Mouse (Mus musculus) embryo, embryonic 11 days (tissue): Measurements from ENCODE around the gene Zfp317.
"Not testable (repeated sequence)": the region's sequence is repeated elsewhere in the genome, so short reads cannot be mapped to it uniquely, and the experiment has no call there.

Experiments
- DNase-seq: peaks from one replicate; pipeline ENCODE4 v3.0.0-alpha.2; 2015

Gene Zfp317

DNA sequence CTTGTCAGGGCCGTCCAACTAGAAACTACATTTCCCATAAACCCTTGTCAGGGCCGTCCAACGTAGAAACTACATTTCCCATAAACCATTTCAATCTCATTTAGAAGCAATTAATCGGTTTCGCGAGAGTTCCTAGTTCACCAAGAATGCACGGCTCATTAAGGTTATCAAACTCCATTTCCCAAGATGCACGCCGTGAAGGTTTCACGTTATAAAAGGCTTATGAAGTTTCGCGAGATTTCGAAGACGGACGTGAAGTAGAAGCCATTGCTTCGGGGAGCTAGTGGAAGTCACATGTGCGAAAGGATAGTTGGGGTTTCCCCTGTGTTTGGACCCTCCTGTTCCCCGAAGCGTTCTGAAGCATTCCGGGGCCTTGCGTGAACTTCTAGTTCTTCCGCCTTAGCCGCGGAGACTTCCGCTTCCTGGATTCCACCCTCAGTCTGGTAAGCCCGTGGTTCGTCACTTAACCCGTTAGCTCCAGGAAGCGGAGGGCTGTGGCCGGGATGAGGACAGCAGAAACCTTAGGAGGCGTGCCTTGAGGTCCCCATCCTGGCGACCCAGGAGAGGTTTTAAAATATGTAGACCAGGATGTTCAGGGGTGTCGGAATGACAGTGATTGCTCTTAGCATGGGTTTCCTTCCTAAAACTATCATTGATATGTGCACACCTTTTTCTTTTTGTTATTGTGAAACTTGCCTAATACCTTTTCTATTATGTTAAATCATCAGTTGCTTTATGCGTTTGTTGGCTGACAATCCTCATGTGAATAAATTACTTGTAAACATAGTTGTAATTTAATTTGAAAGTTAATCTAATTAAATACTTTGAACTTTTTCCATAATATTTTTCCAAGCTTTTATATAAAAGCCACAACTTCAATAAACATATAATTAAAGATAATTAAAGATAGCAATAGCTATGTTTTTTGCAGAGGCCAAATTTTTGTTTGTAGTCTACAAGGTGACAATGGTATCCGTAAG is at the start of gene Zfp317:
Gene Zfp317 (plus strand): TSS at position 260 of the 980 bp plus-strand sequence.
- DNase-seq = peak; percentile 98

DNA sequence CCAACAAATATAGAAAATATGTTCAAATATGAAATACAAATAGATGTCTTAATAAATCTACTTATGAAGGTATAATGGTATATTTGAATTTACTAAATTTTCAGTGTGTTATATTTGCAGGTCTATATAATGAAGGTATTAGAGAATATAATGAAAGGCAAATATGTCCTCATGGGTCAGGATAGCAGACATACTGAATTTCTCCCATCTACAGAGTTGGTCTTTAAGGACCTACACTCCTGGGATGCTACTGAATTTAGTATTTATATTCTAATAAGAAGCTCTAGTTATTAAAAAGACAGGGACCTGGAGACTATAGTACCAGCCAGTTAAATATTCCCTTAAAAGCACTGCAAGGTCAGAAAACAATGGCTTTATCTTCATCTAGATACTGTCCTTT is 39.6 kb upstream of the Zfp317 start, which contains the start of gene Olfr855:
Gene Olfr855 (plus strand): TSS at position 301 of the 400 bp plus-strand sequence.
- no peak for DNase-seq

DNA sequence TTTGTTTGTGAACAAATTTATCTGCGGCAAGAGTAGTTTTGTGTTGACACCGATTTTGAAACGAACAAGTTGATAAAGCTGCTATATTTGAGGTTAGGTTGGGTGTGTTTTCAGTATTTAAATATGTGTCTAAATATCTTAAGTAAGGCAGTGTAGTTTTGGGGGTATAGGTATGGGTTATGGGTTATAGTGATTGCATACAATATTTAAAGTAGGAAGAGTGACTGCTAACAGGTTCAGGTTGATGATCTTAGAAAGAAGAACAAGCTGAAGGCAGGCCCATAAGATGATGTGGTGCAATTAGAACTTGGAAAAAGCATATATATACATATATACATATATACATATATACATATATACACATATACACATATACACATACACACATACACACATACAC is 605 bp upstream of the Zfp317 start:
- DNase-seq = no peak

DNA sequence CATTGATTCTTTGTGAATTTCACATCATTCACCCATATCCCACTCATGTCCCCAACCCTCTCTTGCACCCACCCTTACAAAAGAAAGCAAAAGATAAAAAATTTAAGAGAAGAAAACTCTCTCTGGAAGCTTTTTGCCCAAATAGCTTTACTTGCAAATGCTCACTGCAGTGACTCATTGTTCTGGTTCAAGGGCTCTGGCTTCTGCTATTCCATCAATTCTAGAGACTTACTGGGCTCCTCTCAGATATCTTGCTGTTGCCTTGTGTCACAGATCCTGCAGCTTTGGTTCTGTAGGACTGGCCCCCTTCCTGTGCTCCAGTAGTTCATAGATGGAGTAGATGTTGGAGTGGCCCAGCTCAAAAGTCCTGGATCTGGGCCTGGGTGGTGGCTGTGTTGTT is 7.7 kb downstream of the Zfp317 start:
- no peak for DNase-seq

DNA sequence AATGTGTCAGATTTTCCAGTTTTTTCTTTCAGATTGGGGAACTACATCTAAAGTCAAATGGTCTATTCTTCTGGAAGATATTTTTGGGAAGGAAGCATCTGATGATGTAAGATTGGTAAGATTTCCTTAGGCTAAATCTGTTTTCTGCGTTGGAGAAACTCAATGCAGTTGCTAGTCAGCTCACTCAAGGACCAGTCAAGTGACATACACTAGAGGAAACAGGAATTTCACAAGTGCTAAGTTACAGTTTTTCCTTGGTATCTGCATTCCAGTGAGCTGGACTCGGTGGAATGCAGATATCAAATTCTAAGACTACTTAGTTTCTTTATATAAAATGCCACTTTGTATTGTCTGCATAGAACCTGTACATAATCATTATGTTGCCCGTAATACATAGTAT is 23.3 kb downstream of the Zfp317 start:
- no peak for DNase-seq

DNA sequence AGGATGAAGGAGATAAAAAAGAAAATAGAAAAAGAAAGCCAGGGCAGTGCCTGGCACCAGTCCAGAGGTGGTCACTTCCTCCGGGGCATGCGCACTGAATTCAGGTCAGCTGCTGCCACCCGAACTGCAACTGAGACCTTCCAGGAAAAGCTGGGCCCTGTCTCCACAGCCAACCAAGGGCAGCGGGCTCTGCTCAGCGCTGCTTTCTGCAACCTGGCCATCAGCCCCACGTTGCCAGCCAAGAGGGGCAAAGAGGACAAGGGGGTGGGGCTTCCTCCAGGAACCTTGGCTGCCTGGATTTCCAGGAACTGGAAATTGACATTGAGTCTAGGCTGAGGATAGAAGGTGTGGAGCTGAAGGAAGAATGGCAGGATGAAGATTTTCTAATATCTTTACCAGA is 68.4 kb downstream of the Zfp317 start:
- no peak for DNase-seq

DNA sequence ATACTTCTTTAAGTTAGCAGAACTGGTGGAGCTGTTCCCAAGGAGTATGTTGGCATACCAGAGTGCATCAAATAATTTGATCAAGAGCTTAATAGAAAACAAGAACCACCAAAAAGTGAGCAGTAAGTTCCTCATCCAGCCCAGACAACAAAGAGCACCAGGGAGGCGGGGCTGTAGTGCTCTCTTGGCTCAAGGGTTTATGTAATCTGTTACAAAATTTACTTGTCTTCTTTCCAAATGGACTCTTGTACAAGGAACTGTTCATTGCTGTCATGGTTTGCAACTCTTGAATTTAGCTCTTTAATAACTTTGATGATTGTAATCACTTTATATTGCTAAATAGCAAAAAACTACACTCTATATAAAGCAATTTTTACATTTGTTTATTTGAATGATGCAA is 69.5 kb downstream of the Zfp317 start:
- DNase-seq = no peak

DNA sequence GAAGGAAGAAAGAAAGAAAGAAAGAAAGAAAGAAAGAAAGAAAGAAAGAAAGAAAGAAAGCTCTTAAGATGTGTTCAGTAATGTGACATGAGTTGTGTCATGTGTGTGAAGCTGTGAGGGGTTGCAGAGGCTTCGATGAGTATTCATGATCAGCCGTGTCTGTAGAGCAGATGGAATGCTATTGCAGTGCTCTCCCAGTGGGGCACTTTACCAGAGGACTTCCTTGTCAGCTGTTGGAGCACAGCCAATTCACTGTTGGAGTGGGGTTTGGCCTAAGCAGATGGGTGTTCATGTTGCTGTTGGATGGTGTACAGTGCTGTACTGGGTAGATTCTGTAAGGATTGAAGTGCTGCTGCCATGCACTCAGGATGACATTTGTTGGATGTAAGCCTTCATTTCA is 70.5 kb downstream of the Zfp317 start:
- DNase-seq = no peak

DNA sequence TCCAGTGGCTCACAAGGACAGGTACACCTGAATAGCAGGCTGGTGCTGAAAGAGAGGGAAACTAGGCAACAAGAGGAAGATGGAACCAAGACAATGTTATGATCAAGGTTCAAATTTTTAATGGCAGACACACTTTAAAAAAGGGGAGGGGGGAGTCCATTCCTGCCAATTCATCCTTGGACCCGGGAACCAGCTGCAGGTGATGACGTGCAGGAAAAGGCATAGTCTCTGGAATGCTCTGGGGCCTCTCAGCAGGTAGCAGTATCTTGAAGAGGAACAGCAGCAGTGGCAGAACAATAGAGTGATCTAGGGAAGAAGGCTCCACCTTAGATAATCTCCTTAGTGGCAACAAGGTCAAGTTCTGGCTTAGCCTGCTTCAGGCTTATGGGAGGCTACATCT is 72.4 kb downstream of the Zfp317 start:
- not testable (repeated sequence) for DNase-seq

DNA sequence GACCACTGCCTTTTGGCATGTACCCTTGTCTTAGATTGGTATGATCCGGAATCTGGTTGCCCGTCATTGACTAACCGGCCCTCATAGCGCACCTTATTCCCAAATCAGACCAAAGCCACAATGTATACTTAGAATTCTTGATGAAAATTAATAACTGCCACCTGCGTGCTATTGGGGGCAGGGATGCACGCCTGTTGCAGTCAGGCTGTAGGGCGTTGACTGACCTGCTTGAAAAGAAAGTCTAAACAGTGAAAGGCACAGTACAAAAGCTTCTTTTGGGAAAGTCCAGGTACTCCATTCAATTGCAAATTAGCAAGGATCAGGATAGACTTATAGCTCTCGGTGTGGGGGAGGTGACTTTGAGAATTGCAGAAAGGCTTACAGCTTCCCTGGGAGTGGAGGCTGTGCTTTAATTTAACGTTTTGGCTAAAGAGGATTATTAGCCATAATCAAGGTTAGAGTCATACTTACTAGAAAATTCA is 73.0 kb downstream of the Zfp317 start:
- DNase-seq = not testable (repeated sequence)
